Mouse (Mus musculus) spleen, adult 2 months (tissue): ENCODE measurements around the gene Irf3.

Experiments
- CTCF ChIP-seq: fragments of 200-500 bp; IDR thresholded peaks from 2 replicates; pipeline ENCODE4 v1.5.1; 2011; ENCODE audit warnings: mild to moderate bottlenecking, inconsistent platforms; ENCODE audit not compliant: insufficient read depth, insufficient read length, insufficient replicate concordance; ENCODE audit errors: extremely low read depth
- POLR2A ChIP-seq: fragments of 200-500 bp; IDR thresholded peaks from 2 replicates; pipeline ENCODE4 v1.6.1; 2011; ENCODE audit warnings: low read depth, low read length, inconsistent platforms

GRCm38 (mm10) chr7:44996672-44997071 is 776 bp upstream of the Irf3 start:
- TF ChIP-seq POLR2A (no peak), CTCF (no peak)
